Mouse (Mus musculus): ENCODE results near the gene Gm5849.
"Not testable (repeated sequence)": the region's sequence is repeated elsewhere in the genome, so short reads cannot be mapped to it uniquely, and the experiment has no call there.

The Gm5849 gene

GRCm38 (mm10) chr3:90777776-90778175, at the start of gene Gm5849:
Gene Gm5849 (minus strand): TSS chr3:90777876.
- not testable (repeated sequence) for H3K36me3 ChIP-seq (ENCODE audit: control insufficient read depth, insufficient read depth, low read length, poor library complexity, severe bottlenecking); H3K27me3 ChIP-seq (ENCODE audit: control insufficient read depth, insufficient read depth, low read length, poor library complexity, severe bottlenecking); DNase-seq (ENCODE audit: low read depth, low spot score)

- H3K27me3 ChIP-seq (ENCODE audit: control insufficient read depth, insufficient read depth, low read length, poor library complexity, severe bottlenecking) = no peaks in the 10 kb centered on the region
- no peaks in the 10 kb centered on the region for H3K36me3 ChIP-seq (ENCODE audit: control insufficient read depth, insufficient read depth, low read length, poor library complexity, severe bottlenecking)
- DNase-seq (ENCODE audit: low read depth, low spot score) = no peak
These were observed 28.0 kb downstream of the Gm5849 start for GRCm38 (mm10) chr3:90749658-90750057.

DNA sequence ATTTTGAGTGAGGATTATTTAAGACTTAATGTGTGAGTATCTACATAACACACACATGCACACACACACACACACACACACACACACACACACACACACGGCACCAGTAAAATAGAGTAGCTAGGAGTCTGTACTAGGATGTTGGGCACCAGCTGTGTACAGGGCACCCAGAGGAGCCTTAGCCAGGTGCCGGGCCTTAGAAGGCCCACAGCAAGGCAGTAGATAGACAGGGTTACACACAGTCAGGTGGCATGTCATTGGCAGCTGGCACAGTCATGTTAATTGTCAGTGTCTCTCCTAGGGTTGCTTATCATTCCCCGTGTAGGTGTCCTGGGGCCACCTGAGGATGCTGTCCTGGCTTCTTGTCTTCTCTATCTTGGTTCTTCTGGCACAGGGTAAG, 51.1 kb downstream of the Gm5849 start, which contains the start of gene Pglyrp4:
Gene Pglyrp4 (plus strand): TSS at position 301 of the 400 bp plus-strand sequence.
- Histone ChIP-seq H3K27me3 (ENCODE audit: control insufficient read depth, insufficient read depth, low read length, poor library complexity, severe bottlenecking) (no peaks in the 10 kb centered on the region), H3K36me3 (ENCODE audit: control insufficient read depth, insufficient read depth, low read length, poor library complexity, severe bottlenecking) (no peaks in the 10 kb centered on the region)
- no peak for DNase-seq (ENCODE audit: low read depth, low spot score)

Data from splenic B cell, adult 2 months (primary cell).